Mouse (Mus musculus) B cell, adult 2 months (primary cell): ENCODE measurements around the gene Tpra1.

Source experiments
- DNase-seq, 2 experiments: peaks; one replicate each; pipeline ENCODE4 v3.0.0; 2022

The Tpra1 gene

DNA sequence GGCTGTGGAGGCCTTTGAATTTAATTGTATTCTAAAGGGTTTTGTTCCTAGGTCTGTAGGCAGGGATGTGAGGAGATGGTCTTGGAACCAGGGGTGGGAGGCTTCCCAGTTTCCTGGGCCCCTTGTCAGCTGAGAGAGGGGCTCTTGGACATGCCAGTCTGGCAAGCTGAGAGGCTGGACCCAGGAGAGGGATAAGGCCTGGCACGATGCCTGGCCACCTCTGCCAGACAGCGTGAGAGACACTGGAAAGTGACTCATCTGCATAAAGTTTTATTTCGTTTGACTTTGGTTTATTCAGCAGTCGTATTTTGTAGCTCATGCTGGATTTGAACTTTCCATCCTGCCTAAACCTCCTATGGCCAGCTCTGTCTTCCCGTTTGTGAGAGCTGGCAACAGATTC lies 26.5 kb downstream of the Tpra1 start:
- no peak for DNase-seq

DNA sequence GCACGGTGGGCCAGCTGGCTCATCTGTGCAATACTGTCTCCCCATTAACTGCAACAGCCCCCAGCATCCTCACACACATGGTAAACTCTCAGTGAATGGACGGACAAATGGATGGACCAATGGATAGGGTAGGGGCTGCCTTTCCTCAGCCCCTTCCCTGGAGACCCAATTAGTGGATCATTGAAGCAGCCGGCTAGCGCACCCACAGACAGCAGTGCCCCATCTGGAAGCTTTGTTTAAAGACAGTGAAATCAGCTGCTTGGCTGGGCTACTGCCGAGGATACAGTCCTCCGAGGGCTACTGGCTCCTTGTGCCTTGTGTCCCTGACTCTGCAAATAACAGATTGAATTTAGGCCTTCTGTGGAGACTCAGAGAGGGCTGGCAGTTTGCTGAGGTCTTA lies 27.4 kb downstream of the Tpra1 start:
- no peak for DNase-seq

DNA sequence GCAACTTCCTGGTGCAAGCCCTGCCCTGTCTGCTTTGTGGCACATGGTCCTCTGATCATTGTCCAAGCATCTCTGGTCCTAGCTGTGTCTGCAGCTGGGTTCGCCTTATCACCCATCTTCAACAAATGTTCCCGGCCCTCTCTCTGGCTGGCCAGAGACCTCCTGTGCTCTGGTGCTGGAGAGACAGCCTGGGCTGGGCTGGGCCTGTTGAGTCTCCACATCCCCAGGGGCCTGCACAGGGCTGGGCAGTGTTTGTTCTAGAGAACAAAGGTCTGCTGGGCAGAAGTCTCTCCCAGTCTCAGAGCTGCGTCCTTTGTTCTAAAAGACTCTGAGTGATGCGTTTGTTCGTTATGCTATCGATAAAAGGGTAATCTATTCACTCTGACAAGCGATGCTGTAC lies 28.0 kb downstream of the Tpra1 start:
- no peak for DNase-seq

DNA sequence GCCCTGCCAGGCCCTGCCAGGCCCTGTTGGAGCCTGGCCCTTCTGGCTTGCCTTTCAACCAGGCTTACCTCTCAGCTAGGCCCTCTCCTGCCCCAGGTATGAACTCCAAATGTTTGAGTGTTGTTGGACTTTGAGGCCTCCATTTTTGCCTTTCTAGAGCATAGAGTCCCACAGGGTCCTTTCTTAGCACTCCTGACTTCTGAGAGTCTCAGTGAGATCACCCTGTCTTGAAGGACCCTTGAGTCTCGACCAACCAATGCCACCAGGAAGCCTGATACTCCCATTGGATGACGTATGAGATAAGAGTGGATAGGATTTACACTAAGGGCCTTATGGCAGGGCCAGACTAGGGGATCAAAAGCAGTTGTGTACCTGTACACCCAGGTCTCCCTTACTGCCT lies 29.4 kb downstream of the Tpra1 start:
- DNase-seq, result no peak

DNA sequence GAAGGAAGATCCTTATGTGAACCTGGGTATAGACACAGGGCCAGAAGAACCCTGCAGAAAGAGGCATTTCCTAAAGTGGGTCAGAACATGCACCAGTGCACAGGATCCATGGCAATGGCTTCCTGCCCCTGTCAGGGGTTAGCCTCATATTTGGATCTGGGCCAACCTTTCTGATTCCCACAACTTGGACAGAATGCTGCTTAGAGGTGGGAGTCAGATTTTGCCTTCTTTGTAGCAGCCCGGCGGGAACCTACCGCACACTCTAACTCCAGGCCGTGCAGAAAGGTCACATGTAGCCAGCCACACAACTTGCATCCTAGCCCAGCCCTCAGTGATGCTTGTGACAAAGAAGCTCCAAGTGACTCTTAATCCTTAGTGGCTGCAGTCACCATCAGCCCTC lies 32.1 kb downstream of the Tpra1 start:
- no peak for DNase-seq

DNA sequence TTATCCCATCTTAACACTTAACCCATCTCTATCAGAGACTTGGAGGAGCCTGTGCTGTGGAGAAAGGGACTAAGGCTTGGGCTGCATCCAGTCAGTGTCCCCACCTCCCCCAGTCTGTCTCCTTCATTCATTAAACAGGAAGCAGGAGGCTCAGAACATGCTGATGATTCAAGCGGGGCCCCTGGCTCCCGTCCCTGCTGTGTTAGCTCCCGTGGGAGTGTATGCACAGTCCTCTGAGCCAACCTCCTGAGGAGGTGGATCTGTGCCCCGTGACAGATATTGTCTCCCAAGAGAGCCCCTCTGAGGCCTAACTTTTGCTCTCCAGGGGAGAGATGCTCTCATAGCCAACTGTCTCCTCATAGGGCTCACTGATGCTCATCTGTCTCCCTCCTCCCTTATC lies 32.8 kb downstream of the Tpra1 start:
- DNase-seq, result no peak

DNA sequence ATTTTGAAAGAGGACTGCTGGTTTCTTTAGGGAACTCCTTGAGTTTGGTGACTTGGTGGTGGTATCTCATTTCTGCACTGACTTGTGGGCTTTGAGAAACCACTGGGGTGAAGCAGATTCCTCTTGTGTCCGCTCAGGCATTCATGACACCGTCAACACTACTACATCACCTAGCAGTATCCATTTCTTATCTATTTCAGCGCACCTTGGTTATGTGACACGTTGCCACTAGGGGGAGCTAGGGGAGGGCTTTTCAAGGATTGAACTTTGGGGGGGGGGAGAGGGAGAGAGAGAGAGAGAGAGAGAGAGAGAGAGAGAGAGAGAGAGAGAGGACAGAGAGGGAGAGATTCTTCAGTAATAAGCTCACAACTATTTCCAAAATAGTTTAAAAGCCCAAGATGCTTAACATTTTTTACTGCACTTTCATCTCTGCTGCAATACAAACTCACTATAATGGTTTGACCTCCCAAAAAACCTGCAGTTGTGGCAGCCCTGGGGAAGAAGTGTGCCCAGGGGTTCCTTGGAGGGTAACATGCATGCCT lies 33.8 kb downstream of the Tpra1 start:
- peak; percentile 63 to 69 for DNase-seq

DNA sequence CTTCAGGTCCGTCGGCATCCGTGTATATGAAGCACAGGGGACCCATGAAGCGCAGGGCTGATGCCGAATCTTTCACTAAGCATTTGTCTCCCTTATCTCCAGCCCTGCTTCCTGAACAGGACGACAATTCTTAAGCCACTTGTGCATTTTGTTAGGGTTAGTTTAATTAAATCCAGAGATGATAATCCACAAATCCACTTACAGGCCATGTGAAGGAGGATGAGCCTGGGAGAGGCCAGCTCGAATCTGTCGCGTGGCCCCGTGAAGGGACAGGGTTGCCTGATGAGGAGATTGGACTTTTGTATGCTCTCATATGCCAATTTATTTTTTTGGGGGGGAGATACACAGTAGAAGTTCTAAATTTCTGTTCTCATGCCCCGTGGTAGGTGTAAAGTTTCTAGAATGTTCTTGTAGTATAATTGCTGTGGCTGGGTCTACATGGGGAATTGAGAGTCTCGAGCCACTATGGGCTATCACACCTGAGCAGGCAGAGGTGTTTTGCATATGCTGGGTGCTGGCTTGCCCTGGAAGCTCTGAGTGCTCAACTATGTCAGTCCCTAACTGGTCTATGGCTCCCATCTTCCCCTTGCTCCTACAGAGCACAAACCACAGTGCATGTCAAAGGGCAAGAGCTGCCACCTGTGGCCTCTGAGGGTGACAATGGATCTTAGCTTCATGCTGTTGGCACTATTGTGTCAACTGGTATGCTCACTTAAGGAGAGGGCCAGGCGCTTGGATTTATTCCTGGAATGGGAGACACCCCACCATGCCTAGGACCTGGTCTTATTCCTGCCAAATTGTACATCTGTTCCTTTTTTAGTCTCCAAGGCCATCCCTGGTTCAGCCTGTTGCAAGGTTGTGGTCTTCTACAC lies 34.5 kb downstream of the Tpra1 start:
- peak in 1 of 2 experiments; percentile 22 for DNase-seq

DNA sequence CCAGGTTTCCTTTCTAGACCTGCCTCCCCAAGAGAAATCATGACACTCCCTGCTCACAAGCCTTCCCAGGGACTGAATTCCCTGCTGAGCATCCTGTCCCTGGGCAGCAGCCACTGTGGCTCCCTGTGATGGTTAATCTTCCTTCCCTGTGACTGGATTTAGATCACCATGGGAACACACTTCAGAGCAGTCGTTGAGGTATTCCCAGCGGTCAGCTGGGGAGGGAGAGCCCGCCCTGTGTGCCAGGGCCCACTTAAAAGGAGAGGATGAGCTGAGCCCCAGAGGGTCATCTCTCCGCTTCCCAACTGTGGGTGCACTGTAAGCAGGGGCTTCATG lies 35.1 kb downstream of the Tpra1 start:
- no peak for DNase-seq

DNA sequence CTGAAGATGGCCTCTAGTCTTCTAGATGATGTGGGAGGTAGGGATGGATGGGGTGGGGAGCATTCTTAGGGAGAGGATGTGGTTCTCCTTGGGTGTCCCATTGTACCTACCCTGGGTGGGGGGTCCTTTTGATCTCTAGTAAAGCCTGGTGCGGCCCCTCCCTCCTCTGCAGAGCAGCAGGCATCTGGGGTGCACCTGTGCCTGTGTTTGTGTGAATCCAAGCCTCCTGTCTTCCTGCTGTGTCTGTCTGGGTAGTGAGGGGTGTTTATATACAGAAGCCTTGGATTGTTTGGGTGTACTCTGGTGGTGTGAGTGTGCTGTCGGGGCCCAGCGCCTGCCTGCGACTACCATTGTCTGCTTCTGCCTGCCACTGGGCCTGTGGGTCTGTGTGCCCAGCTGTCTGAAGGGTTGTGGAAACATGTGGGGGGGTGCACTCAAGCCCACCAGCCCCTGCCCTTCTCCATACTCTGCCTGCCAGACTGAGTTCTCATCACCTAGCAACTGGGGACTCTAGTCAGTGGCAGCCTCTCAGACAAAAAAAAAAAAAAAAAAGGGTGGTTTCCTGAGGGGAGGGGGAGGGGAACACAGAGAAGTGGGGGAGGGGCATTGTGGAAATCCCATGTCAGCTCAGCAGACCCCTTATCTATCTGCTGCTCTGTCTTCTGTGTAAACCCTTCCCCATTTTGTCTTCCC lies 36.1 kb downstream of the Tpra1 start:
- no peak for DNase-seq

DNA sequence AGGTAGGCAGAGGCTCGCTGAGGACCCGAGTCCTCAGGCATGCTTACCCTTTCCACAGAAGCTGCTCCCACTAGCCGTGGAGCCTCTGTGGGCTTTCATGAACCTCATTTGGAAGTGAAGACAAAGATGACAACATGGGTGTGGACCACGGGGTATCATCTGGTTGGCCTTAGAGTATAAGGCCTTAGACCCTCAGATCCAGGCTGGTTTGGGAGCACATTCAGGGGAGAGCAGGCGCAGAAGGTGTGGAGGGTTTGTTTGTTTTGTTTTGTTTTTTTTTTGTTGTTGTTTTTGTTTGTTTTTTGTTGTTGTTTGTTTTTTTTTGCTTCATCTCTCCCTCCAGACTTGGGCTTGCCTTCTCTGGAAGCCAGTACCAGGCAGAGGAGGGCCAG lies 36.6 kb downstream of the Tpra1 start:
- no peak for DNase-seq

DNA sequence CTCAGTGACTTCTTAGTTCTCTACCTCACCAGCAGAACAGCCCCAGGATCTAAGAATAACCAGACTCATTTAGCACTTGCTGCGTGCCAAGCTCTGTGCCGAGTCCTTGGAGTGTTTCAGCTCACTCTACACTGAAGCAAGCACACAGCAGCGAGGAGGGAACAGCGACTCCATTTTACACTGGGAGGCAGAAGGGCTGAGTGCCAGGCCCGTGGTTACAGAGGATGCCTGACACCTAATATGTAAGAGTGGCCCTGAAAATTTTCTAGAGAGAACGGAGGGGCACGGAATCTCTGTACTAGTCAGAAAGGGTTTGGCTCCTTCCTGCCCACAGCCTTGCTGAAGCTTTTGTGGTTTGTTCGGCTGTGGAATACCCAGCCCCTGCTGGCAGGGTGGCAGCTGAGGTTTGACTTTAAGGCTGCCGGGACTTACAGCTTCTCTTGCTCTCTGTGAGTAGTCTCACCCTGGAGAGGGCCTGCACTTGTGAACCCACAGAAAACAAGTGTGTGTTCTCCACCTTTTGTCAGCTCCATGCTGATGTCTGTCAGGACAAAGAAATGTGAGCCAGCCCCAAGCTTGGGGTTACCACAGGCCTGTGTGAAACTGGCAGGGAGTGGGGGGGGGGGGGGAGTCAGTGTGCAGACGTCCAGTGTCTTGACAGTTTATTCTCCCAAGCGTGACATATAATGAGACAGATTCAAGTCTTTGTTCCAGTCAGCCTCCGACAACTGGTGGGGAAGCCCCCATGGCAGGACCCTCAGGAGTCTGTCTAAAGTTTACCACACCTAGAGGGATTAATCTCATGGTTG lies 37.4 kb downstream of the Tpra1 start:
- no peak for DNase-seq

DNA sequence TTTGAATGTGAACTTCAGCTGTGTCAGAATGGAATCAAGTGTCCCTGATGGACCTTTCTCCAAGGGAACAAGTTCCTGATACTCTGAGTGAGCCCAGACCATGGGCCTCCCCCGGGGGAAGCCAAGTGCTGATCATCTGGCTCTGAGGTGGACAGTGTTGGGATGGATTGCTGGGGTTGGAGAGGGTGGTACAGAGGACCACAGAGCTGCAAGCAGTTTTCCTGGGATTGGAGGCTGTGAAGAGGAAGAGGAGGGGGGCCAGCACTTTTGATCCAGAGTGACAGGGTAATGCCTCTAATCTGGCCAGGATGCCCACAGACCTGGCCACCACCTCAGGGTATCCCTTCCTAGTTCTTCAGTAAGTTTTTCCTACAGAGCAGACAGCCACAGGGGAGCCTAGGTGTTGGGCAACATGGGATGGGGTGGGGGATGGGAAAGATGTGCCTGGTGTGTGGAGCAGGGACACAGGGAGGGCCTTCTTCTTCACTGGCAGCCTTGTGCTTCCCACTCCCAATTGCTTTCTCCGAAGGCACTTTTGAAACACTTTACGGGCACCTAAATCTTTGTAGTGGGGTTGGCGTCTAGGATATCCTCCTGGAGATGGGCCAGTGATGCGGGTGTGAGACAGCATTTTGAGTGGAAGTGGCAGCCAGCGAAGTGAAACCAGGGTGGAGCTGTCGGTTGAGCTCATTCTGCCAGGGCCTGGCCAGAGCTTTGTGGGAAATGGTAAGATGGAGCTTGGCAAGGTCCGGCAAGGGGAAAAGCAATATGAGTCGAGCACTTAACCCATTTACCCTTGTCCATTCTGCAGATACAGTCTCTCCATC lies 38.3 kb downstream of the Tpra1 start:
- DNase-seq, result peak; percentile 26 to 46

DNA sequence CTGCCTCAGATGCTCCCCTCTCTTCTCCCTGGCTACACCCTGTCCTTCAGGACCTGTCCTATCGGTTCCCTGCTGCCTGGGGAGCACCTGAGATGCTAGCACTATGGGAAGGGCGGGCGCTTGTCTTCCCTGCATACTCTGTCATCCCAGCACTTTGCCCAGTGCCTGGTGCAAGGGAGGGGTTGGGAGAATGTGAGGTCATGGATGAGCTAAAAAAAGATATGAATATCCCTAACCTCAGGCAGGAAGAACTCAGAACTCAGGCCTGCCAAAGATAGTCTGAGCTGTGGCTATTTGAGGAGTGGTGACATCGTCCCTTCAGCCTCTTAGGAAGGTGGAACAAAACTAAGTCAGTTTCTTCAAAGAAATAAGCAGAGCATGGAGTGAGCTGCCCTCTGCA lies 39.6 kb downstream of the Tpra1 start:
- no peak for DNase-seq

DNA sequence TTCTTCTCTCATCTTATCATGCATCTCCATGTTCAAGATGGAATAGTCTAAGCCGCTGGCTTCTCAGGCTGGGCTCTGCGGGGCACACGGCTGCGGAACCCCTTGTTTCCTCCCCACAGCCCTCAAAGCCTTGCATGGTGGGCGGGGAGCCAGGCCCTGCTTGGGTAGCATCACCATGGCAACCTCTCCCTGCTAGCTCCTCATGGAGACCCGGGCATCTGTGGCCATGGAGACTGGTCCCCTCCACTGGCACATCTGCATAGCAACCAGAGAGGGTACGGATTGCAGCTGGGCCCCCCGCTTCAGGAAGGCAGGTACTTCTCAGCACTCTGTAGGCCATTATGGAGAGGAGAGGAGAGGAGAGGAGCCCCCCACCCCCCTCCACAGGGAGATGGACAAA lies 40.5 kb downstream of the Tpra1 start:
- DNase-seq, result no peak

DNA sequence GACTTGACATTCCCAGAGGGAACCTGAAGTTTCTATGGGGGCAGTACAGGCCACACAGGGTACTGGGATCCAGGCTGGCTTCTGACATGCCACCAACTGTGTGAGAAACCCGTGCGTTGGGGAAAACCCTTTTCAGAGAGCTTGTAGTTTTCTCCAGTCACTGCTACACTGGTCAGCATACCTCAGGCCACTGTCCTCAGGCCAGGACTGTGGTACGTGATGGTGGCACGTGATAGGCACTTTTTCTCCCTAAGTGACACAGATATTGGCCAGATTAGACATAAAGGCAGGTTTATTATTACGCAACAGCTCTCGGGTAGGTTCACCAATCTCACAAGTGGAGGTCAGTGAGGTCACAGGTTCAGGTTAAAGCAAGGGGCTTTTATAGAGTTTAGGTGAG lies 41.6 kb downstream of the Tpra1 start:
- no peak for DNase-seq

DNA sequence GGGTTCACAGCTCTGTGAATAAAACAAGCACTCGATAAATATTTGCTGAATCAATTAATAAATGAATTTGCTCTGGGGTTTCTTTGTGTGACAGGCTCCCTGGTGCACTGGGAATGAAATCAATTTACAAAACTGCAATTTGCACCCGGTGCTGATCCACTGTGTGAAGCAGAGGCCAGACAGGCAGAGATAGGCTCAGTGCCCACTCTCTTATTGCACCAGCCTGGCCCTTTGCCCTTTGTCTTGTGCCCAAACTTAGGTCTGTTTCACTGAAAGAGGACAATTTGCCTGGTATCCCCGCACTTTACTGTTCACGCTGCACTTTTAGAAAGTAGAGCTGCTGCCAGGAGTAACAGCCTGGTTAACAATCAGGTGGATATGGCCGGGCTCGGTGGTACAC lies 44.4 kb downstream of the Tpra1 start:
- no peak for DNase-seq

DNA sequence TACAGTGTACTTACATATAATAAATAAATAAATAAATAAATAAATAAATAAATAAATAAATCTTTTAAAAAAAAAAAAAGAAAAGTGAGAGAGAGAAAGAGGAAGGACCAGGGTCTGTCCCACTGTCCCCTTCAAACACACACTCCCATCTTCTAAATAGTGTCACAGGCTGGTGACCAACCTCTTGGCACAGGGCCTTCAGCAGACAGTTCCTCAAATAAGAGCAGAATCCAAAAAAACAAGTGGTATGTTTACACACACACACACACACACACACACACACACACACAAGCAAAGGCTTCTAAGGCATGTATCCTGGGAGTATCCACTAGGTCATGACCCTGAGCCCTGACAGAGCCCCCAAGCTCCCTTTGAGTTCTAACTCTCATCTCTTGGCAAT lies 45.7 kb downstream of the Tpra1 start:
- DNase-seq, result no peak

DNA sequence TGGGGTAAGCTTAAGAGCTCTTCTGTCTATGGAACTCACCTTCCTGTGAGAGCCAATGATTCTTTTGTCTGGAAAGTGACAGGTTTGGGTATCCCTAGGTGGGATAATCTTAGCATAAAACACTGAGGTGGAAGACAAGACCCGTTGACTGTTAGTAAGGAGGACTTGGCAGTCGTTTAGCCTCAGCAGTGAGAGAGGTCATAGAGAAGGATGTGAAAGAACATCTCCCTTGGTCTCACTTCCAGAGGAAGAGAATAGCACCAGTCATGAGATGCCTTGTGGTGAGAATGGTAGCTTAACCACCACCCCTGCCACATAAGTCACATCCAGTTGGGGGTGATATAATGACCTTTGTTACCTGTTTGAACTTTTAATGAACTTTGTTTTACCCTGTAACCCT lies 54.7 kb downstream of the Tpra1 start:
- no peak for DNase-seq

DNA sequence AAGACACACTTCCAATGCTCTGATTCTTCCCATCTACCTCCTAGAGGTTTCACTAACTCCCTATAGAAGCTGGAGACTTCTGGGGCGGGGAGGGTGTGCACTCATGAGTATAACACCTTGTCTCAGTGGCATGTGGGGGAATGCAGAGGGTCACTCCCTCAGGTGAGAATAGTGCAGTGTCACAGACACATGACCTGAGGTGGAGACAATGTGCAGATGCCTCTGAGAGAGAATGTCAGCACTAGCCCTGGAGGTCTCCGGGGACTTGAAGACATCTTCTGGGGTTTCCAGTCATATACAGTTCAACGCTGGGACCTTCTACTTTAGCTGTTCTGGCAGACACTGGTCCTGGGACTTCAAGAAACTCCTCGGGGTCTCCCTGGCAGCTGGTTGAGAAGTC lies 55.3 kb downstream of the Tpra1 start:
- no peak for DNase-seq

DNA sequence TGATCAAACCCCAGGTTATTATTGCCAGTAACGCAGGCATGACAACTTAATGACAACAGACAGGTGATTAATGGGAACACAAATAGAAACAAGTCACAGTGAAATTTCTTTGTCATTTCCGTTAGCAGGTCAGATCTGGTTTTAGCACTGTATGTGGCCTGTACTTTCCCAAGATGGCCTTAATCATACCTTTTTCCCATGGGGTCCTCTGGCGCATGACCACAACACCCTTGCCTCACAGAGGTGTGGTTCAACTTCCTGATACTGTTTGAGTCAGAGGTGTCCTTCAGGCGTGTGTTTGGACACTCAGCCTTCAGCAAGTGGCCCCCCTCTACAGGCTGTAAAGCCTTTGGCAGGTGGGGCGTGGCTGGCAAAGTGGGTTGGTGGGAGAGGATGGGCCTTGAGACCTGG lies 55.8 kb downstream of the Tpra1 start:
- no peak for DNase-seq

DNA sequence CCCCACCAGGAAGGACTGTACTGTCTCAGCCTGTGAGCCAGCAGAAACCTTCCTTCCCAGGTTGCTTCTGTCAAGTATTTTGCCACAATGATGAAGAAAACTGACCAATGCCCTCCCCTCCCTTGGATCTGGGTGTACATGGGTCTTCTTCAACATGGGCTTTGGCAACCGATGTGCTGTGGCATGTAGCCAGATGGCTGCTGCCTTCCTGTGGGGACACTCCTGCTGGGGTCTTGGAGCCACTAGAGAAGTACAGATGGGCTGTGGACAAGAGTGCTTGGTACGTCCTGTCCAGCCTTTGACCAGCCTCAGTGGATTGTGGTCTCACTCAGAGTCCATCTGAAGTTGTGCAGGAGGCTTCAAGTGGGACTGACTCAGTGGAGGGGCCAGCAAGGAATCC lies 56.3 kb downstream of the Tpra1 start:
- no peak for DNase-seq

DNA sequence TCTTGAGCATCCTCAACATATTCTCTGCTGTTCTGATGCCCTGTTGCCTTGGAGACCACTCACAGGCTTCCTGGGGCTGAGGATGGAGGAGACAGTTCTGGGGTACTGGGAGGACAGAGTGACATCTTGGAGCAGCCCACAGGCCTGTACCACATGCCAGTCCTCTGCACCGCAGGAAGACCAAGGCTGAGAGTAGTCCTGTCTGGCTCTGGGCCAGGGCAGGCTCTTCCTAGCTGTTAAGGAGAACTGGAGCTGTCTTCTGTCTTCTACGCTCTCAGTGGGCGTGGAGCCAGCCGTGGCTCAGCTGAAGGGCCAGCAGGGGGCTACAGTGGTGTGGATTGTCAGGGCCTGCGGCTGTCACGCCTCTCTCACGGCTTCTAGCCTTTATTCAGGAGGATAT lies 57.8 kb downstream of the Tpra1 start:
- no peak for DNase-seq
